Mouse (Mus musculus) yolk sac, embryonic 10.5 days (tissue): ENCODE data around the gene Pramef20.
A peak's percentile ranks its signal among the peaks of the same experiment; 100 is the strongest.
"Not testable (repeated sequence)": the region's sequence is repeated elsewhere in the genome, so short reads cannot be mapped to it uniquely, and the experiment has no call there.

Experiments used
- DNase-seq: peaks from one replicate; pipeline ENCODE4 v3.0.0-alpha.2; 2017; ENCODE audit warnings: low spot score

Pramef20 gene

DNA sequence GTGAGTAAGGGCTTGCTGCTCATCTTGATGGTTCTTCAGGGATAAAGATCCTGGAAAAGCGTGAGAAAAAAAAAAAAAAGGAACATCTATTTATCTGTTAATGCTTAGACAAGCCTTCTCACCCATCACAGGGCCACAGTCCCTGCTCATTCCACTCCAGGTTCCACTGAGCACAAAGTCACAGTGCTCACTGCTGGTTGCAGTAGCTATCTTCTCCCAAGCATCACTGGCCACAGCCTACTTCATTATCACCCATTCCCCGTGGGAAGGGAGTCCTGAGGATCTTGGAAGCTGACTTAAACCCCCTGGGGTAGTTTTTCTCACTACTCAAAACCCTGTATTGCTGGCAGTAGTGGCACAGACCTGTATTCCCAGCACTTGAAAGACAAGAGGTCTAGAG is at the start of gene Pramef20:
Gene Pramef20, minus strand, starts transcription at position 23 of the 400 bp plus-strand sequence.
- no peak for DNase-seq

DNA sequence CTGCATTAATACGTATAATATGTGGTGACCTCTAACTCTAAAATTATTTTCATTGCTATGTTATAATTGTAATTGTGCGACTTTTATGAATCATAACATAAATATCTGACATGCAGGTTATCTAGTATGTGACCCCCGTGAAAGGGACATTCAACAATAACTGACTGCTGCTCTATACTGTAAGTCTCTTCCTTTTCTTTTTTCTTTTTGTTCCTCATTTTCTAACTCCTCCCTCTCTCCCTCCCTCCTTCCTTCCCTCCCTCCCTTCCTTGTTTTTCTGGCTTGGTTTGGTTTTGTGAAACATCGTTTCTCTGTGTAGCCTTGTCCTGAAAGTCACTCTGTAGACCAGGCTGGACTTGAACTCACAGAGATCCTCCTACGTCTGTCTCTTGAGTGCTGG is 46.9 kb upstream of the Pramef20 start:
- no peak for DNase-seq

GRCm38 (mm10) chr4:144420644-144421043 is 42.9 kb upstream of the Pramef20 start:
- DNase-seq = no peak

DNA sequence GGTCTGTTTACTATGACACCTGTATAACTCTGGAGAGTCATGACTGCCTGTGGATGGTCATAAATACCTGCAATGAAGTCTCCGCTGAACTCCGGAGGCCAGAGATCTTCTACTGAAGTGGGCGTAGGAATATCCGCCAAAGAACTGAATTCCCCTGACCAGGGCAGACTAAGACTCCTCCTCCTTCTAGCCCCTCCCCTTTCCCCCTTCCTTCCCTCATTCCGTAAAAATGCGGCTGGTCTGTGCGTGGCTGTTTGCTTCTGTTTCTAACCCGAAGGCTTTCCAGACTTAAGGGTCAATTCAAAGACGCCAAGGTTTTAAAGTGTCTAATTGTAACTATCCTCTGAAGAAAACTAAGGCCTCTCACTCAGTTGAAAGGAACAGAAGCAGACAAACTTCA is 30.6 kb upstream of the Pramef20 start, which contains the start of gene Pramef12:
Gene Pramef12, minus strand, starts transcription at position 175 of the 400 bp plus-strand sequence.
- no peak for DNase-seq

DNA sequence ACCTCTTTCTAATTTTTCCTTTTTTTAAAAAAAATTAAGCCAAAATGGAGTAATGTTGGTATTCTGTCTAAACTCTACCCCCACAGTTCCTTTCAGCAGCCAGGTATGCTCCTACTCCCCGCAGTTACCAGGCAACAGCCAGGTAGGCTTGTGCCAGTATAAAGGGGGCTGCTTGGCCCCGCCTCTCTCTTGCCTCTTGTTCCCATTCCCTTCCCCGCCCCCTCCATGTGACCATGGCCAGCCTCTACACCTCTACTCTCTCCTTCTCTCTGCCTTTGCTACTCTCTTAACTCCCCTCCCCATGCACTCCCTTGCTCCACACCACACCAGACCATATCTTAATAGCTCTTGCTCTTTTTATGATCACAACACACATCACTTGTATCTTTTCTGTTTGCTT is 28.5 kb upstream of the Pramef20 start:
- DNase-seq = no peak

GRCm38 (mm10) chr4:144404456-144405086 is 26.8 kb upstream of the Pramef20 start:
- DNase-seq = peak; percentile 87

- no peak for DNase-seq
These were observed 25.0 kb upstream of the Pramef20 start for GRCm38 (mm10) chr4:144402712-144403111.

- no peak for DNase-seq
These were observed 18.6 kb upstream of the Pramef20 start for GRCm38 (mm10) chr4:144396316-144396715.

DNA sequence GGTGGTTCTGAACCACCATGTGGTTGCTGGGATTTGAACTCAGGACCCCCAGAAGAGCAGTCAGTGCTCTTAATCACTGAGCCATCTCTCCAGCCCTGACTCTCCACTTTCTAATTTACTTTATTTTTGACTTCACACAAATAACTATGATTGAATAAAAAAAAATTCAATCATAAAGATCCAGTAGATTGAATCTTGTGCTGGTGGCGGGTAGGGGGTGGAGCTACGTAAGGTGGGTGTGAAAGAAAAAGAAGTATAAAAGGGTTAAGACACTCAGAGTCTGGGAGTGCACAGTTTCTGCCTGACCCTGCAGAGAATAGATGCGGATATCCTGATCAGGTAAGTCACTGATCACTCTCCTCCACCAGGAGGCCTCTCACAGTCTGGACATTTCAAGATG is 20.1 kb downstream of the Pramef20 start, which contains the start of gene Gm13119:
Gene Gm13119, plus strand, starts transcription at position 301 of the 400 bp plus-strand sequence.
- DNase-seq = not testable (repeated sequence)

GRCm38 (mm10) chr4:144335856-144336255 is 41.9 kb downstream of the Pramef20 start:
- not testable (repeated sequence) for DNase-seq

DNA sequence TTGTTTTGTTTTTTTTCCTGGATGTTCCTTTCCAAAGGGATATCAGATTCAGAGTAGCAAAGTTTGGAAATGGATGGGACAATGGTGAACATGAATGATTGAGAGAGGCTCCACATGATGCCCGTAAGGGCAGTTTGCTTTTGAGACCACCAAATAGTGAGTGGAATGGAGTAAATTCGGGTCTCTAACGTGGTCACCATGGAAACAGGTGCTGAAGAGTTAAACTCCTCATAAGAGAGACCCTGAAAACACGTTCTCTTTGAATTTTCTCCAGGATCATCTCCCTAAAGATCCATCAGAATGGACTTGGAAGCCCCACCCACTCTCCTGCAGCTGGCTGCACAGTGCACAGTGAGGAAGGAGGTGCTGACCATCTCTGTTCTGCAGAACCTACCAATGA is 47.8 kb downstream of the Pramef20 start, which contains the start of gene Gm13128:
Gene Gm13128, plus strand, starts transcription at position 301 of the 400 bp plus-strand sequence.
- DNase-seq = not testable (repeated sequence)
